Mouse (Mus musculus): ENCODE measurements around the gene Olfr149. TPM values are rescaled to one million over a fixed set of nuclear protein-coding genes. Genes with fewer than 3 reads are reported as not detected.

Olfr149 gene
- polyA plus RNA-seq, 1 experiment from 2014 or later = not detected

- H3K9me3 ChIP-seq (ENCODE audit: low read depth, low read length) = no peaks in the 10 kb centered on the region
- no peak overlapping the region for H3K4me3 ChIP-seq (ENCODE audit: low read depth, low read length)
- no peaks in the 10 kb centered on the region for H3K36me3 ChIP-seq (ENCODE audit: insufficient read depth)
- no peak for TF ChIP-seq CTCF (IDR thresholded peaks at IDR 0.05; ENCODE audit: low read depth)
- H3K27ac ChIP-seq (ENCODE audit: low read depth) = no peak overlapping the region
- H3K4me2 ChIP-seq = no peak overlapping the region
- no peaks in the 10 kb centered on the region for H3K27me3 ChIP-seq (ENCODE audit: insufficient read depth, low read length)
- 61% methylated on average over 2 of the region's 2 CpGs for WGBS
- no peaks in the 10 kb centered on the region for H3K4me1 ChIP-seq (ENCODE audit: insufficient read depth)
- no peak for ATAC-seq (ENCODE audit: insufficient read depth)
- DNase-seq = no peak
- no peak overlapping the region for H3K9ac ChIP-seq
Measured at GRCm38 (mm10) chr9:39679280-39679679, 27.6 kb downstream of the Olfr149 start.

GRCm38 (mm10) chr9:39678557-39678956 lies 28.4 kb downstream of the Olfr149 start:
- Histone ChIP-seq H3K4me1 (ENCODE audit: insufficient read depth) (no peaks in the 10 kb centered on the region), H3K4me3 (ENCODE audit: low read depth, low read length) (no peak overlapping the region), H3K27ac (ENCODE audit: low read depth) (no peak overlapping the region), H3K36me3 (ENCODE audit: insufficient read depth) (no peaks in the 10 kb centered on the region), H3K9ac (no peak overlapping the region), H3K9me3 (ENCODE audit: low read depth, low read length) (no peaks in the 10 kb centered on the region), H3K4me2 (no peak overlapping the region), H3K27me3 (ENCODE audit: insufficient read depth, low read length) (no peaks in the 10 kb centered on the region)
- DNase-seq = no peak
- no peak for TF ChIP-seq CTCF (IDR thresholded peaks at IDR 0.05; ENCODE audit: low read depth)
- WGBS = 86% methylated on average over 2 of the region's 2 CpGs
- ATAC-seq (ENCODE audit: insufficient read depth) = no peak

- H3K27me3 ChIP-seq (ENCODE audit: insufficient read depth, low read length) = no peaks in the 10 kb centered on the region
- no peak for ATAC-seq (ENCODE audit: insufficient read depth)
Measured at GRCm38 (mm10) chr9:39674820-39675219, 32.1 kb downstream of the Olfr149 start.

GRCm38 (mm10) chr9:39669723-39670122 lies 37.2 kb downstream of the Olfr149 start:
- no peaks in the 10 kb centered on the region for H3K27me3 ChIP-seq (ENCODE audit: insufficient read depth, low read length)
- no peaks in the 10 kb centered on the region for H3K9me3 ChIP-seq (ENCODE audit: low read depth, low read length)
- ATAC-seq (ENCODE audit: insufficient read depth) (no peak), DNase-seq (no peak)
- H3K27ac ChIP-seq (ENCODE audit: low read depth) = no peak overlapping the region
- no peaks in the 10 kb centered on the region for H3K4me1 ChIP-seq (ENCODE audit: insufficient read depth)
- WGBS = 61% methylated on average over 2 of the region's 2 CpGs
- no peak overlapping the region for H3K4me3 ChIP-seq (ENCODE audit: low read depth, low read length)
- no peaks in the 10 kb centered on the region for H3K36me3 ChIP-seq (ENCODE audit: insufficient read depth)
- no peak overlapping the region for H3K4me2 ChIP-seq
- TF ChIP-seq CTCF (IDR thresholded peaks at IDR 0.05; ENCODE audit: low read depth) = no peak
- H3K9ac ChIP-seq = no peak overlapping the region

More at GRCm38 (mm10) chr9:39674820-39675219, 32.1 kb downstream of the Olfr149 start:
- 75% methylated on average over 2 of the region's 2 CpGs for WGBS
- Histone ChIP-seq H3K4me3 (ENCODE audit: low read depth, low read length) (no peak overlapping the region), H3K4me2 (no peak overlapping the region), H3K9ac (no peak overlapping the region), H3K36me3 (ENCODE audit: insufficient read depth) (no peaks in the 10 kb centered on the region), H3K4me1 (ENCODE audit: insufficient read depth) (no peaks in the 10 kb centered on the region), H3K9me3 (ENCODE audit: low read depth, low read length) (no peaks in the 10 kb centered on the region), H3K27ac (ENCODE audit: low read depth) (no peak overlapping the region)
- DNase-seq = no peak
- no peak for TF ChIP-seq CTCF (IDR thresholded peaks at IDR 0.05; ENCODE audit: low read depth)

- Histone ChIP-seq H3K4me1 (ENCODE audit: insufficient read depth) (no peaks in the 10 kb centered on the region), H3K9me3 (ENCODE audit: low read depth, low read length) (no peaks in the 10 kb centered on the region), H3K4me3 (ENCODE audit: low read depth, low read length) (no peak within 1 kb of the TSS), H3K4me2 (no peak within 1 kb of the TSS), H3K9ac (no peak within 1 kb of the TSS), H3K27ac (ENCODE audit: low read depth) (no peak within 1 kb of the TSS), H3K36me3 (ENCODE audit: insufficient read depth) (no peaks in the 10 kb centered on the region), H3K27me3 (ENCODE audit: insufficient read depth, low read length) (no peaks in the 10 kb centered on the region)
- no peak for TF ChIP-seq CTCF (IDR thresholded peaks at IDR 0.05; ENCODE audit: low read depth)
- DNase-seq (no peak), ATAC-seq (ENCODE audit: insufficient read depth) (no peak)
- WGBS = 80% methylated on average over 1 of the region's 1 CpGs
Measured at GRCm38 (mm10) chr9:39666905-39667304, 40.0 kb downstream of the Olfr149 start, which contains the start of gene Olfr963. Gene Olfr963 (plus strand): TSS chr9:39667205.

- no peak for DNase-seq
- Histone ChIP-seq H3K4me3 (ENCODE audit: low read depth, low read length) (no peak overlapping the region), H3K9me3 (ENCODE audit: low read depth, low read length) (no peaks in the 10 kb centered on the region), H3K9ac (no peak overlapping the region), H3K27ac (ENCODE audit: low read depth) (no peak overlapping the region), H3K4me1 (ENCODE audit: insufficient read depth) (no peaks in the 10 kb centered on the region), H3K27me3 (ENCODE audit: insufficient read depth, low read length) (no peaks in the 10 kb centered on the region), H3K4me2 (no peak overlapping the region), H3K36me3 (ENCODE audit: insufficient read depth) (no peaks in the 10 kb centered on the region)
- 61% methylated on average over 6 of the region's 6 CpGs for WGBS
- ATAC-seq (ENCODE audit: insufficient read depth) = no peak
- no peak for TF ChIP-seq CTCF (IDR thresholded peaks at IDR 0.05; ENCODE audit: low read depth)
Measured at GRCm38 (mm10) chr9:39654756-39655396, 52.0 kb downstream of the Olfr149 start.

Other genes with a start within 250 kb of the Olfr149 start
- gene Olfr955, start 235.2 kb downstream of the Olfr149 start, polyA plus RNA-seq (2014; fragmentation: Nextera tagmentation; extraction: Ambion mirVana) = not detected in 2 replicates
- gene Olfr44, start 213.1 kb downstream of the Olfr149 start, polyA plus RNA-seq (2014; fragmentation: Nextera tagmentation; extraction: Ambion mirVana) = not detected in 2 replicates
- not detected in 2 replicates for gene Olfr957, start 191.3 kb downstream of the Olfr149 start, polyA plus RNA-seq (2014; fragmentation: Nextera tagmentation; extraction: Ambion mirVana)
- gene Olfr958, start 153.1 kb downstream of the Olfr149 start, polyA plus RNA-seq (2014; fragmentation: Nextera tagmentation; extraction: Ambion mirVana) = not detected in 2 replicates
- not detected in 2 replicates for gene Olfr959, start 131.5 kb downstream of the Olfr149 start, polyA plus RNA-seq (2014; fragmentation: Nextera tagmentation; extraction: Ambion mirVana)
- 10.4 and 11.7 TPM in 2 replicates for gene AW551984, start 102.7 kb downstream of the Olfr149 start, polyA plus RNA-seq (2014; fragmentation: Nextera tagmentation; extraction: Ambion mirVana)
- not detected in 2 replicates for gene Olfr148, start 96.5 kb downstream of the Olfr149 start, polyA plus RNA-seq (2014; fragmentation: Nextera tagmentation; extraction: Ambion mirVana)
- gene Olfr960, start 85.7 kb downstream of the Olfr149 start, polyA plus RNA-seq (2014; fragmentation: Nextera tagmentation; extraction: Ambion mirVana) = not detected in 2 replicates
- not detected in 2 replicates for gene Olfr961, start 62.0 kb downstream of the Olfr149 start, polyA plus RNA-seq (2014; fragmentation: Nextera tagmentation; extraction: Ambion mirVana)
- gene Olfr963, start 39.9 kb downstream of the Olfr149 start, polyA plus RNA-seq (2014; fragmentation: Nextera tagmentation; extraction: Ambion mirVana) = not detected in 2 replicates
- gene Olfr965, start 4.2 kb upstream of the Olfr149 start, polyA plus RNA-seq (2014; fragmentation: Nextera tagmentation; extraction: Ambion mirVana) = not detected in 2 replicates
- not detected in 2 replicates for gene Olfr150, start 23.9 kb upstream of the Olfr149 start, polyA plus RNA-seq (2014; fragmentation: Nextera tagmentation; extraction: Ambion mirVana)
- gene Olfr967, start 39.1 kb upstream of the Olfr149 start, polyA plus RNA-seq (2014; fragmentation: Nextera tagmentation; extraction: Ambion mirVana) = not detected in 2 replicates
- gene Olfr968, start 76.1 kb upstream of the Olfr149 start, polyA plus RNA-seq (2014; fragmentation: Nextera tagmentation; extraction: Ambion mirVana) = not detected in 2 replicates
- gene Olfr969, start 83.8 kb upstream of the Olfr149 start, polyA plus RNA-seq (2014; fragmentation: Nextera tagmentation; extraction: Ambion mirVana) = not detected in 2 replicates
- gene Olfr970, start 101.7 kb upstream of the Olfr149 start, polyA plus RNA-seq (2014; fragmentation: Nextera tagmentation; extraction: Ambion mirVana) = not detected in 2 replicates
- not detected in 2 replicates for gene Olfr971, start 129.8 kb upstream of the Olfr149 start, polyA plus RNA-seq (2014; fragmentation: Nextera tagmentation; extraction: Ambion mirVana)
- not detected in 2 replicates for gene Olfr972, start 159.3 kb upstream of the Olfr149 start, polyA plus RNA-seq (2014; fragmentation: Nextera tagmentation; extraction: Ambion mirVana)
- not detected in 2 replicates for gene Olfr229, start 200.2 kb upstream of the Olfr149 start, polyA plus RNA-seq (2014; fragmentation: Nextera tagmentation; extraction: Ambion mirVana)
- gene Olfr974, start 230.4 kb upstream of the Olfr149 start, polyA plus RNA-seq (2014; fragmentation: Nextera tagmentation; extraction: Ambion mirVana) = not detected in 2 replicates
- not detected in 2 replicates for gene Olfr975, start 244.9 kb upstream of the Olfr149 start, polyA plus RNA-seq (2014; fragmentation: Nextera tagmentation; extraction: Ambion mirVana)

Measured in lung, embryonic 14.5 days (tissue).